Mouse (Mus musculus) heart, postnatal 10 days (tissue): ENCODE results near the gene Slc5a3. TPM values are rescaled to one million over a fixed set of nuclear protein-coding genes. Genes with fewer than 3 reads are reported as not detected.
"Not testable (repeated sequence)": the region's sequence is repeated elsewhere in the genome, so short reads cannot be mapped to it uniquely, and the experiment has no call there.

Source experiments
- DNase-seq, 2 experiments: peaks; one replicate each; pipeline ENCODE4 v3.0.0; 2021
- intact Hi-C: fragments of 180-260 bp; cut with DNase I; formaldehyde crosslinking; loops from one replicate; pipeline ENCODE4 v1.15.1; 2025
- total RNA-seq, 2 experiments: library from RNA; stranded (reverse); gene quantifications; 2 replicates each; pipeline ENCODE4 v1.2.3; 2021

Gene Slc5a3
- total RNA-seq, 2 experiments from 2014 or later: 4.5 to 5.0 TPM

DNA sequence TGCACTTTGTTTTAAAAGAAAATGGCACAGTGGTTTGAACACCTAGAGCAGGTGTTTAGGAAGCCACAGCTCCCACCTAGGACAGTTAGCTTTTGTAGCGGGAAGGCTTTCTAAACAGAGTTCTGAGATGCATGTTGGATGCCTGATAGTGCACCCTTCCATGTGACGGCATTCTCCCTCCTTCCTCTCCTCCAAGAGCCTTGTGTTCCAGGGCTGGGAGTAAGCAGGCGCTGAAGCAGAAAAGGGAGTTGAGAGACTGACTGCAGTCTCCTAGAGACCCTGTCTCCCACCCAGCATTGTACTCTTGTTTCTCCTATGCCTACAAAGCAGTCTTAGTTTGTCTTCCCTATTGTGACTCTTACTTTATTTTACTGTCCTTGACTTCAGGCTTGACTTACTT is 2.1 kb downstream of the Slc5a3 start:
- DNase-seq: no peak
- intact Hi-C loops: no loop called here

DNA sequence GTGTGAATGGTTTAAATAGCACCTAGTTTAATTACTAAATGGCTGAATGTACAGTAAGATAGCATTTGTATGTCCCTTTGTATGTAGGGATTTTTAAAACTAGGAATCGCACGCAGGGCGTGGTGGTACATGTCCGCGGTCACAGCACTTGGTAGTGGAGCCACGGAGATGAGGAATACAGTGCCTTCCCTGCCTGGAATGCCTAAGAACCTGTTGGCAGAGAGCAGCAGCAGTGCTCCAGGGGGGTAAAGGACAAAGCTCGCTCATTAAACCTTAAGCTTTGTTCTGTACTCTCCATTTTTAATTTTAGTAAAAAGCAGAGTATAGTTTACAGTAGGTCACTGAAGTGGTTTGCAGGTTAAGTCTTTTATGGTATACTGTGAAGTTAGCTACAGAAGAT is 3.5 kb downstream of the Slc5a3 start:
- intact Hi-C loops: no loop called here
- no peak for DNase-seq

DNA sequence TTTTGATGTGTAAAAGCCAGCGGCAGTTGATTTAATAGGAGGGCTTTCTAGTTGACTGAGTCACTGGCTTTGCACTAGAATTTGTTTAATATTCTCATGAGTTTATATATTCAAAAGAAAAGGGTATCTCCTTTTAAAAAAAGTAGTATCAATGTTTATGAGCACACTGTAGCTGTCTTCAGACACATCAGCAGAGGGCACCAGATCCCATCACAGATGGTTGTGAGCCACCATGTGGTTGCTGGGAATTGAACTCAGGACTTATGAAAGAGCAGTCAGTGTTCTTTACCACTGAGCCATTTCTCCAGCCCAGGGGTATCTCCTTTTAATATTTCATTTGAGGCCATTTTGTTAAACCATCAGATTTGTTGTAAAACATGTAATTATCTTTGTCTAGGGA is 4.7 kb downstream of the Slc5a3 start:
- intact Hi-C loops: no loop called here
- no peak for DNase-seq

DNA sequence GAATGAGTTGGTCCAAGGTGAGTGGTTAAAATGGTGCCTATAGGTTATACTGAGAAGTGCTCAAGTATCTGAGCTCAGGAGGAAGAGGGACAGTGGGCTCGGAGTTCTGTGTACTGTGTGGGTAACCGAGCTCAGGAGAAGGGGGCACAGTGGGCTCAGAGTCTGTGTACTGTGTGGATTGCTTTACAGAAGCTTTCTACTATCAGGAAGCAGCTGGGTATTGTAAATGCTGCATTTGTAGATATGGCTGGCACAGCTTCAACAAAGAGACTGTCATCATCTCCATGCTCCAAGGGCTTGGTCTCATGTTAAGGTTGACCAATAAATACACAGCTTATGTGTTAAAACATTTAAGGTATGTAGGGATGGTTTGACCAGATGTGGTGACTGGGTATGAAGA is 6.7 kb downstream of the Slc5a3 start:
- intact Hi-C loops: no loop called here

DNA sequence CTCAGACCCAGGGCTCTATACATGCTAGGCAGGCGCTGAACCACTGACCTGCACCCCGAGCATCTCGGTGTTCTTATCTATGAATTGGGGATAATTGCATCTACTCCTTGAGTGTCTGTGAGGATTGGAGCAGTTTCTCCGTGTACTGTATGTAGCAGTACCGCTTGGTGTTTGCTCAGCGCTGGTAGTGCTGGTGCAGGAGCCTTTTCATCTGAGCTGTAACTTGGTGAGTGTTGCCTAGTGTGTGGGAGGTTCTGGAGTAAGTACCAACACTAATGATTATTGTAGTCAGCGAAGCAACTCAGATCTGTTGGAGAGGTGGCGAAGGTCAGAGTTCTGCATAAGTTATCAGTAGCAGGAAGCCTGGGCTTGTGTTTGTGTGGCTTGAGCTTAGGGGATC is 12.2 kb downstream of the Slc5a3 start:
- DNase-seq: no peak
- intact Hi-C loops: no loop called here

More for the DNA sequence above, 6.7 kb downstream of the Slc5a3 start:
- DNase-seq: no peak

DNA sequence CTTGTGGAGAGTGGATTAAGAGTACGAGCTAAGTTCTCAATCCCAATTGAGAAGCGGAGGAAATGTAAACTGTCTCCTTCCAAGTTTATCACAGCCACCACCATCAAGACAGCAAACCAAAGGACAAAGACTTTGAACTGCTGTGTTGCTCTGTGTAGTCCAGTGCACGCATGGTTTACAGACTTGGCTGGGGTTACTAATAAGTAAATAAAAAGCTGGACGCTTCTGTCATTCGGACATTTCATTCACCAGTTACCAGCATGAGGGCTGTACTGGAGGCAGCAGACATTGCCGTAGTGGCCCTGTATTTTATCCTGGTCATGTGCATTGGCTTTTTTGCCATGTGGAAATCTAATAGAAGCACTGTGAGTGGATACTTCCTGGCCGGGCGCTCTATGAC is 18.7 kb downstream of the Slc5a3 start:
- no peak for DNase-seq
- intact Hi-C loops: no loop called here

DNA sequence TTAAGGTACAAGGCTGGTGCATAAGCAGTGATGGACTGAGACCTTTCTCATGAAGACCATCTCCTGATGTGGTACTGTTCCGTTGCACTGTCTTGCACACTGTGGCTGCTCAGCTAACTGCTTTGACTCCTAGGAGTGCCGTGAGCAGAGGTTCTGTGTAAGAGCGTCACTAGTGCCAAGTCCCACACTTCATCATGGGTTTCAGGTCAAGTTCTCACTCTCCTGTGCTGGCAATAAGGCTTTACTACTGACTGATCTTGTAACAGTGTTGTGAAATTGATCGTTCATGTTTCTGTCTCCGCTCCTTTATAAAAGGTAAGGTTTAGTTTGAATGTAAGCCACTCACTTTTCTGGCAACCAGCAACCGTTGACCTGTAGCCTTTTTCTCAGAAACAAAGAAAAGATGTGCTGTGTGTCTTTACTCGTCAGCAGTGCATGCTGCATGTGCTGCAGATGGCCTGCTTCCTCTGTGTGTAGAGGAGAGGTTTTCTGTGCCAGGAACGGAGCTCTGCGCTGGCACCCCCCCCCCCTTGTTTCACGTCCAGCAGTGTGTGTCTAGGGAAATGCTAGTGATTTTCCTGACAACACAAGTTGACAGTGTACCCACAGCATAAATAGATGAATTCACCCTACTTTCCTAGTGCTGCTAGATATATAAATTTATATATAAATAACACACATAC is 25.8 kb downstream of the Slc5a3 start:
- intact Hi-C loops: no loop called here
- DNase-seq: no peak

DNA sequence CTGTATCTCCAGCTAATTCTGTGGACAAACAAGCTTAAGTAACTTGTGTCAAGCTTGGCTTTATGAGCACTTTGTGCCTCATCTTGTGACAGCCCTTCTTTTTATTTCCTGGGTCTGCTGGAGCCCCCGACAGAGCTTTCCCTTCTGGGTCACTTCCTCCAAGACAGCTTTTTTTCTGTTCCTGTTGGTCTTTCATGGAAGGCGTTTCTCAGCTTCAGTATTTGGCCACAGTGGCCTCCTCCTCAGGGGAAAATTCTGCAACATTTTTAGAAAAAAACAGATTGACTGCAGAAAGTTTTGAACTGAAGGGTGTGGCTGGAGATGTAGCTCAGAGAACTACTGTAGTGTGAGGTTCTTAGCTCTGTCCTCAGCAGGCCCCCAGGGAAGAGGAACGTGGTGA is 31.1 kb downstream of the Slc5a3 start:
- DNase-seq: no peak
- intact Hi-C loops: no loop called here

DNA sequence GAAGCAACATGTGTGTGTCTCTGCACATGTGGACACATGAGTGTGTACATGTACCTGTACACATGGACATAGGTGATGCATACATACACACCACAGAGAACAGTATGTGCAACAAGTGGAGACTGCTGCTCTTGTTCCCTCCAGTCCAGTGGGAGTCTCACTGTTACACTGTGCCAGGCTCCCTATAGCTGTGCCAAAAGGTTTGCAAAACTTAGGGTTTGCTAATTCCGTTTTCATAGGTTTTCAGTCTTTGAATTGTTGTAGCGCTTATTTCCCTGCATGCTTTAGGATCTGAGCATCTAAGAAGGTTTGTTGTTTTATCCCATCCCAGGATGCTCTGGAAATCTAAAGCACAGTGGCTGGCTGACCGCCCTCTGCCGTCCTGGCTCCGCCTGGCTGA is 33.8 kb downstream of the Slc5a3 start:
- intact Hi-C loops: no loop called here
- DNase-seq: no peak

DNA sequence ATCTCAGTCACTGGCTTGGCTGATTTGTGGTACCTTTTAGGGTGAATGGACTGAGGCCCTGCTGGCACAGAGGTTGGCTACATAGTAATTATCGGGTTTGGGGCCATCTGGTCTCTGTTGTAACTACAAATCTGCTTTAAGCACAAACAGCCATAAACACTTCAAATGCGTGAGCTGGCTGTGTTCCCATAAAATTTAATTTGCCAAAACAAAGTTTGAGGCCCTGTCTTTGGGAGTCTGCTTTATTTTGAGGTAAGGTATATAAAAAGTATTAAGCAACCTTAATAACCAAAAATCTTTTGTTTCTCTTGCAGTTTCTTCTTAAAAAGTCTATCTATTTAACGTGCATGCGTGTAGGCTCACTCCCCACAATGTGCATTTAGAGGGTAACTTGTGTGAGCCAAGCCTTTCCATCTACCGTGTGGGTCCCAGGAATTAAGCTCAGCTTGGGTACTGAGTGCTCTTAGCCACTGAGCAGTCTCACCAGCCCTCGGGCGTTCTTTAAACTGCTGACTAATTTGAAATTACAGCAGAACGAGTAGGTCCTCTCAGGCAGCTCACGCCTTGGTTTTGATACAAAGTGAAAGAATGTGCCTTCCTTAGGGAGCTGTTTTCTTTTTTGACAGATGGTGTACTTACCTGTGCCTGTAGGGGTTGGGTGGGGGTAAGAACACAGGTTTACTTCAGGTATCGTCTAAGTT is 40.4 kb downstream of the Slc5a3 start:
- DNase-seq: no peak
- intact Hi-C loops: no loop called here

DNA sequence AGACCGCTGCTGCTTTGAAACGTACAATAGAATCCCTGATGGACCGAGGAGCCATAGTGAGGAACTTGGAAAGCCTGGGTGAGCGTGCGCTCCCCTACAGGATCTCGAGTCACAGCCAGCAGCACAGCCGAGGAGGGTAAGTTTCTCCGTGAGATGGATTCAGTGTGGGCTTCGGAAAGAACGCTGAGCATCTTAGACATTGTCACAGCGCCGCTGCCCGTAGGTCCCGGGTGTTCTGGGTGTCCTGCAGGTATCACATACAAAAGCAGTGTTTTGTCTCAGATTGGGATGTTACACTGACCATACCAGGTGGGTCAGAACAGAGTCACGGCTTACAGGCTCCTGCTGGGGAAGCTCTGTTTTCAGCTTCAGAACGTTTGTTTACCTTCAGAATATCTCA is 41.5 kb downstream of the Slc5a3 start:
- intact Hi-C loops: no loop called here
- DNase-seq: no peak

DNA sequence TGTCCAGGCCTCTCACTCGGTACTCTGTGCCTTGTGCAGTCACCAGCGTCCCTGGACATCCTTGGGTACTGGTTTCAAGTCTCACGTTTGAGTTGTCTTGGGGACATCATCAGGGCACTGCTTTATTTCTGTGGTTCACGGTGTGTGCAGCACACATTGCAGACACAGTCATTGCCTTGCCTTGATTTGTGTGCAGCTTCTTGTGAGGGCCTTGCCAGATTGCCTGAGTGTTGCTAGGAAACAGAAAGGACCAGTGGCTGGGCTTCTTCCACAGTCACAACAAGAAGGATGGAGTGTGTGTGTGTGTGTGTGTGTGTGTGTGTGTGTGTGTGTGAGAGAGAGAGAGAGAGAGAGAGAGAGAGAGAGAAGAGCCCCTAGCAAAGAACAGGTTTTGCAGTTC is 42.0 kb downstream of the Slc5a3 start:
- intact Hi-C loops: no loop called here
- no peak for DNase-seq

DNA sequence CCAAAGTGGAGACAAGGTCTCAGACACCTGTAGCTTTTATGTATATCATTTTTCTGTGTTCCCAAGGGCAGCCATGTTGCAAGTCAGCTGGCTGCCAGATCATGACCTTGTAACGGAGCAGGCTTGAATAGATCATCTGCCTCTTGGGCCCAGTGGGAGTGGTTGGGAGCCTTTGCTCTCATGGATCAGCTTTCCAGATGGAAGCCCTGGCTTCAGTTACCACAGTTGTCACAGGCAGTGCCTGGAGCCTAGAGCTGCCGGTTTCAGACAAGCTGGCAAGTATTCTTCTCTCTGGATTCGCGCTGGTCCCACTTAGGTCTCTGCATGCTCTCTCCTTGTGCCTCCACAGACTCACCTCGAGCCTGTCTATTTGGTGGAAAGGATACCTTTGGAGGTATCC is 44.0 kb downstream of the Slc5a3 start:
- intact Hi-C loops: no loop called here
- peak; percentile 22 to 29 for DNase-seq

DNA sequence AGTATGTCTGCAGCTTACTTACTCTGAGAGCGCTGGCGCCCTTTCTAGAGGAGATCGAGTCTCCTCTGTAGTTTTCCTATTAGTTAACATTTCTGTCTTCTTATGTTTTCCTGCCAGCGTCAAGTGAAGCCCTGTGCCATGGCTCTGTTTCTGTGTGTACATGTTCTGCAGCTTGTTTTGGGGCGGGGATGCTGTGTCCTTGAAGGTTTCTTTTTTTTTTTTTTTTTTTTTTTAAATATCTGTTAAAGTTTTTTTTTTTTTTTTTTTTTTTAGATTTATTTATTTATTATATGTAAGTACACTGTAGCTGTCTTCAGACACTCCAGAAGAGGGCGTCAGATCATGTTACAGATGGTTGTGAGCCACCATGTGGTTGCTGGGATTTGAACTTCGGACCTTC is 44.8 kb downstream of the Slc5a3 start:
- DNase-seq, intact Hi-C loops: not testable (repeated sequence)

DNA sequence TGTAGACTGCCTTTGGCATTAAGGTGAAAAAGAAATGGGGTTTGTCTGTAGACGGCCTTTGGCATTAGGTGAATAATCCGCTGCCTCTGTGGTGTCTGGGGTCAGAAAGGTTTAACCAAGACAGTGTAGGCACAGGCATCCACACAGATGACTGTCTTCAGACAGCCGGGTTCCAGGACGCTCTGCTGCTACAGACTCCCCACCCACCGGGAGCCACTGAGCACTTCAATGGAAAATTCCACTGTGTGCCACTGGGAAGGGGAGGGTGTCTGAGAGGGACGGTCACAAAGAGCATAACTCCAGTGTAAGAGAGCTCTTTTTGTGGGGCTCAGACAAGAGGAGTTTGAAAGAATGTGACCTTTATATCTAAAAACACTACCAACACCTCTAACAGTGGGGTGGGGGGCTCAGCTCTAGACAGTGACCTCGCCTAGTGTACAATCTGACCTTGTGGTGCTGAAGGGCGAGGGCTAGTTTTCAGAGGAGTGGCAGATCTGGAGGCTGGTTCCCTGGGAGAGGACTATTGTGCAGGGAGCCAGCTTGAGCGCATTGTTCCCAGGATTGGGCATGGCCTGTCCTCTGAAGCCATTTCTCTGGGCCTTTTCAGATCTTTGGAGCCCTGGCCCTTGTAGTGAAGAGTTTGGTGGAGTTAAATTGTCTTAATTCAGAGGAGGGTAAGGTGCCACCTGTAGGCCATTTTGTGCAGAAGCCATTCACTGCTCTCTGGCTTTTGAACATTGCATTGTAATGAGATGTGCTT is 45.6 kb downstream of the Slc5a3 start:
- DNase-seq: peak in 1 of 2 experiments; percentile 27

DNA sequence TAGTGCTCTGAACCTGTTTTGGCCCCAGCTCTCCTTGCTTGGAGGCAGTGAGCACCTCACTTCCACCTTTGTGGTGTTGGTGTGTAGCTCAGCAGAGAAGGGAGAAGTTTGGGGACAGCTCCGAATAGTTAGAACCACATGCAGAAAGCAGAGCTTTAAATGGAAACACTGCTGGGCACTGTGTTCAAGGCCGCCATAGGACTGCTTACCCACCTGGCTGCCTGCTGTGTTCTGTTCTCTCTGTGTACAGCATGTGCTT is 46.1 kb downstream of the Slc5a3 start:
- intact Hi-C loops: loop anchor here (1.0 kb wide), 1 partner anchor 168 kb away; no protein-coding TSS in a partner anchor
- DNase-seq: no peak

More for the DNA sequence above, 45.6 kb downstream of the Slc5a3 start:
- intact Hi-C loops: loop anchor here (1.0 kb wide), 1 partner anchor 167 kb away; no protein-coding TSS in a partner anchor

DNA sequence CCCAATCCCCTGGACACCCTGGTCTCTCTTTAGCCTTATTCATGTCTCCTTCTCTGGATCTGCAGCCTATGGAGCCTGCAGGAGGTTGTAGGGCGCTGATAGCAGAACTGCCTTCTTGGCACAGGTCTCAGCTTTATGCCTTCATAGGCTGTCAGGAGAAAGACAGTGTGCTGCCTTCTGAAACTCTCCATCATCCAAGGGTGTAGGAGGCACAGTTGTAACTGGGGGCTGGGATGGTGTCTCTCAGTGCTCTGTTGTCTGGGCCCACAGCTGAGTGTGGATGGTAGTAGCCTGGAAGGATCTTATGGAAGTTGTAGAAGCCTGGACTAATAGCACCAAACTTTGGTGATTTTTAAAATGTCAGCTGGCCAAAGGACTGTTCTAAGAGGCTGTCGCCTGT is 46.8 kb downstream of the Slc5a3 start:
- intact Hi-C loops: loop anchor here (1.0 kb wide), 1 partner anchor 169 kb away; no protein-coding TSS in a partner anchor
- no peak for DNase-seq

DNA sequence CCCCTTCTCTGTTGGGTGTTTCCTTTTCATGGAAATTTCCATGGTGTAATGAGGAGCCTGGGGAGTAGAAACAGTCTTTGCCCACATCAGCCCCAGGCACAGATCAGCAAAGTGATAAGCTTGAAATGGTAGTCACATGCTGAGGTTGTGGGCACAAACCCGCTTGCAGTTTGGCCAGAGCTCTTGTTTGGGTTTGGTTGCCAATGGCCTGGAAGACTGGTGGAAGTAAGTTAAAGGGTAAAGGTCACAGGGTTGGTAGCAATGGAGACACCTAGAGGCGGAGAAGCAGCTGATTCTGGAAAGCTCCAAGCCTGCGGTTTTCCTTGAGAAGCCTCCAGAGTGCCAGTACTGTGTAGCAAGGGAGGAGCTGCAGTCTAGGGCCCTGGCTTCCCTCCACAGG is 47.5 kb downstream of the Slc5a3 start:
- intact Hi-C loops: no loop called here
- no peak for DNase-seq

DNA sequence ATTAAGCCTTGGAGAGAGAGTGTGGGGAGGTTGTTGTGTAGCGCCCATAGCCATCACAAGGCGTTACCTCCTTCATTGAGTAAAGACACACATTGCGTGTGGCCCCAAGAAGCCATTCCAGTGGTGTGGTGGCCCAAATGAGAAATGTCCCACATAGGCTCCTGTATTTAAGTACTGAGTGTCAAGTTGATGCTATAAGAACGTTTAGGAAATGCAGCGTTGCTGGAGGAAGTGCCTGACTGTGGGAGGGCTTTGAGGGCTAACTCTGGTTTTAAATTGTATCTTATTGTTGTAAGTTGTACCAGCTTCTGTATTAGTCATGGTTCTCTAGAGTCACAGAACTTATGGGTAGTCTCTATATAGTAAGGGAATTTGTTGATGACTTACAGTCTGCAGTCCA is 49.2 kb downstream of the Slc5a3 start:
- intact Hi-C loops: no loop called here
- no peak for DNase-seq

DNA sequence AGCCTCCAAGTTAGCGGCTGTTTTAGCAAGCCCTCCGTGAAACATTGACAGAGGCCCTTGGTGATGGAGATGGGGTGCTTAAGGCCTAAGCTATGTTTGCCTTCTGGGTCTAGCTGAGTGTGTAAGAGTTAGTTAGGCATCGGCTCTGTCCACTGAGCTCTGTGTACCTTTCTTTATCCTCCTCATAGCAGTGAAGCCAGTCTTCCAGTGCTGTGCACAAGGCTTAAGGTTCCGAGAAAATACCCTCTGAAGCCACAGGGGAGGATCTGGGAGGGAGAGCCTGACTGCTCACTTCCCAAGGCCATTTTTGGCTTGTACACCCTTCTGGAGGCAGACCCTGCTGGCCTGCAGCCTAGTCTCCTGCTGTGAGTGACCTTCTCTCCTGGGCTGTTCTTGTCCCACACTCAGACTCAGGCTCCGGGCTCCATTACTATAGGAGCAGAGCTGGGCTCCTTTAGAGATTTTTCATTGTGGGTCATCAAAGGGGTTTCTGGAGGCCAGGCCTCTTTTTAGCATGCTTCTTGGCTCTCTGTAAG is 56.7 kb downstream of the Slc5a3 start:
- intact Hi-C loops: no loop called here
- DNase-seq: peak; percentile 76 to 77

DNA sequence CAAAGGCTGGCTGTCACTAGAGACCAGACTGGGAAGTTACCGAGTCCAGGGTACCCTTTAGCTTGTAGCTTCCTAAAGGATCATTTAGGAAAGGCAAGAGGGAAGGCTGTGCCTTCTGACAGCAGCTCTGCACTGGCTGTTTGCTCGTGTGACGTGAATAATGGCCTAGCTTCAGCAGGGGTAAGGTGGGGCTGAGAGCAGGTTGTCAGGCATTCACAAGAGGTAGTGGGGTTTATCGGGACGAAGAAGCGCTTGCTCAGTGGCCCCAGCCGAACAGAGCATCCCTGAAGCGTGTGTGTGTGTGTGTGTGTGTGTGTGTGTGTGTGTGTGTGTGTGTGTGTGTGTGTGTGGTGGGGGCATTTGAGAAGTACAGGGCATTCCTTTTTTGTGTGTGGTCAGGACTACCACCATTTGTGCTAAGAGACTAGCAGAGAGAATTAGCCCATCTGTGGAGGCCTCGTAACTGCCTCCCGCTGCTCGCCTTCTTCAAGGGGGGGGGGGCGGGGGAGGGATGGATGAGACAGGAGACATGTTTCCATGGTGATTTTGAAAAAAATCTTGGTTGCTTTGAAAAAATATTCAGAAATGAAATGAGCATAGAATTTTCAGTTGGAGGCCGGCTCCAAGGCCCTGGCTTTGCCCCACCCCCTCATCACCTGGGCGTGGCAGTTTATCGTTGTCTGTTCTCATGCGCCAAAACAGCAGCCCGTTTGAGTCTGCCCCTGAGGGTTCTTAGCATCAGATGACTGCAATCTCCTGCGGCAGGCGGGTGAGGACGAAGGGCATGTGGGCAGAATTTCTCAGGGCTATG is 57.7 kb downstream of the Slc5a3 start:
- intact Hi-C loops: no loop called here
- peak in 1 of 2 experiments; percentile 23 for DNase-seq
